Mouse (Mus musculus): ENCODE data around the gene Man1a.

DNA sequence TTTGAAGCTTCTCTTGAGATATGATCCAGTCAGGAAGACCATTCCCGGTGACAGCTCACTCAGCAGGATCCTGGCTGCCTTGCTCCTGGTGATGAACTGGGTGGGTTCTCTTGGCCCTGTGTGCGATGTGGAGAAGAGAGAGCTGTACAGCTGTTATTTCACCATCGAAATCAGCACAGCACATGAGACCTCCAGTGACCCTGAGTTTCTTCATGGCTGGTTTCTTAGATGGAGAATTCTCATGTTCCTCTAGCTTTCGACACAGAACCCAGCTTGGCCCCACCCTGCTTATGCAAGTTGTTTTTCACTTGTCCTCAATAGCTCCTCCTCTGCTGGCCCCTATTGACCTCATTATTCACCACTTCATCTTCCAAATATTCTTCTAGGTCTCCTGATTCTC is 200.5 kb downstream of the Man1a start:
- TF ChIP-seq CTCF (IDR thresholded peaks at IDR 0.05; ENCODE audit: low read depth) (no peak), EP300 (IDR thresholded peaks at IDR 0.05; ENCODE audit: low read depth) (no peak)

Data from heart, postnatal 0 days (tissue).